Mouse (Mus musculus) kidney, embryonic 15.5 days (tissue): ENCODE data around the gene Polr2g. TPM values are rescaled to one million over a fixed set of nuclear protein-coding genes. Genes with fewer than 3 reads are reported as not detected.

Experiments
- polyA plus RNA-seq: library from polyadenylated mRNA; unstranded; fragments of >200 nt; fragmentation: Nextera tagmentation; extraction: Ambion mirVana; gene quantifications from 2 replicates; pipeline ENCODE4 v1.2.1, GENCODE M21; 2015

Polr2g gene
- polyA plus RNA-seq, 1 experiment from 2014 or later = 172 TPM

Other genes with a start within 250 kb of the Polr2g start
- 6.8 and 8.3 TPM in 2 replicates for gene Slc22a8, start 207.3 kb downstream of the Polr2g start, polyA plus RNA-seq
- gene Slc22a6, start 180.5 kb downstream of the Polr2g start, polyA plus RNA-seq = 21.6 and 26.5 TPM in 2 replicates
- 0.06 and 0.14 TPM in 2 replicates for gene Chrm1, start 134.8 kb downstream of the Polr2g start, polyA plus RNA-seq
- gene Slc3a2, start 75.2 kb downstream of the Polr2g start, polyA plus RNA-seq = 115 and 123 TPM in 2 replicates
- 90.1 and 94.2 TPM in 2 replicates for gene Wdr74, start 62.8 kb downstream of the Polr2g start, polyA plus RNA-seq
- 2.0 and 2.6 TPM in 2 replicates for gene 1700092M07Rik, start 57.9 kb downstream of the Polr2g start, polyA plus RNA-seq
- 132 and 145 TPM in 2 replicates for gene Stx5a, start 57.2 kb downstream of the Polr2g start, polyA plus RNA-seq
- 183 and 189 TPM in 2 replicates for gene Nxf1, start 41.5 kb downstream of the Polr2g start, polyA plus RNA-seq
- gene Tmem223, start 27.6 kb downstream of the Polr2g start, polyA plus RNA-seq = 206 and 220 TPM in 2 replicates
- gene Tmem179b, start 24.1 kb downstream of the Polr2g start, polyA plus RNA-seq = 83.6 and 85.6 TPM in 2 replicates
- 31.5 and 35.1 TPM in 2 replicates for gene Taf6l, start 12.2 kb downstream of the Polr2g start, polyA plus RNA-seq
- 5.1 and 5.7 TPM in 2 replicates for gene Zbtb3, start 4.0 kb upstream of the Polr2g start, polyA plus RNA-seq
- gene Ttc9c, start 20.8 kb upstream of the Polr2g start, polyA plus RNA-seq = 61.7 and 62.7 TPM in 2 replicates
- 5.6 and 6.4 TPM in 2 replicates for gene Hnrnpul2, start 21.4 kb upstream of the Polr2g start, polyA plus RNA-seq
- not detected in 2 replicates for gene AC129217.1, start 31.2 kb upstream of the Polr2g start, polyA plus RNA-seq
- 52.1 and 58.1 TPM in 2 replicates for gene Bscl2, start 38.9 kb upstream of the Polr2g start, polyA plus RNA-seq
- 4.8 and 8.5 TPM in 2 replicates for gene Gng3, start 40.6 kb upstream of the Polr2g start, polyA plus RNA-seq
- gene Lrrn4cl, start 52.2 kb upstream of the Polr2g start, polyA plus RNA-seq = 0.84 and 1.3 TPM in 2 replicates
- 192 and 195 TPM in 2 replicates for gene Ubxn1, start 72.9 kb upstream of the Polr2g start, polyA plus RNA-seq
- gene Uqcc3, start 82.3 kb upstream of the Polr2g start, polyA plus RNA-seq = 69.5 and 72.8 TPM in 2 replicates
- gene Lbhd1, start 85.2 kb upstream of the Polr2g start, polyA plus RNA-seq = 82.3 and 111 TPM in 2 replicates
- gene Gm49403, start 85.4 kb upstream of the Polr2g start, polyA plus RNA-seq = not detected in 2 replicates
- 100 TPM in 2 replicates for gene 1810009A15Rik, start 90.3 kb upstream of the Polr2g start, polyA plus RNA-seq
- gene Gm49416, start 90.3 kb upstream of the Polr2g start, polyA plus RNA-seq = not detected in 2 replicates
- 42.4 and 47.4 TPM in 2 replicates for gene Ints5, start 94.4 kb upstream of the Polr2g start, polyA plus RNA-seq
- 126 and 130 TPM in 2 replicates for gene Ganab, start 99.5 kb upstream of the Polr2g start, polyA plus RNA-seq
- gene B3gat3, start 121.8 kb upstream of the Polr2g start, polyA plus RNA-seq = 51.2 and 51.8 TPM in 2 replicates
- gene Rom1, start 130.8 kb upstream of the Polr2g start, polyA plus RNA-seq = 3.9 and 4.9 TPM in 2 replicates
- gene Eml3, start 131.0 kb upstream of the Polr2g start, polyA plus RNA-seq = 28.7 and 33.5 TPM in 2 replicates
- 166 and 168 TPM in 2 replicates for gene Mta2, start 143.3 kb upstream of the Polr2g start, polyA plus RNA-seq
- gene Tut1, start 155.3 kb upstream of the Polr2g start, polyA plus RNA-seq = 32.9 and 33.5 TPM in 2 replicates
- gene Eef1g, start 168.5 kb upstream of the Polr2g start, polyA plus RNA-seq = 467 and 476 TPM in 2 replicates
- gene Ahnak, start 190.7 kb upstream of the Polr2g start, polyA plus RNA-seq = 17.3 and 18.2 TPM in 2 replicates